In genomic region chr17:26969257-26969656, GRCm38 (mm10) we compare ENCODE assay signal across 26 mouse cellular contexts. TPM values are rescaled to one million over a fixed set of nuclear protein-coding genes. Genes with fewer than 3 reads are reported as not detected.
"Had no signal": no experiment of that assay in that cellular context is flagged by ENCODE, and none has a peak within 500 bp of the region (broad histone marks: within the 10 kb centered on the region; RNA-seq: fewer than 3 reads in every experiment).

No protein-coding gene starts in this region.

- H3K4me2 ChIP-seq: heart, embryonic 13.5 days; heart, embryonic 15.5 days; hindbrain, embryonic 12.5 days; hindbrain, embryonic 14.5 days; intestine, embryonic 15.5 days; liver, embryonic 11.5 days; liver, embryonic 13.5 days; liver, embryonic 15.5 days had no signal

- H3K9ac ChIP-seq: heart, embryonic 13.5 days; heart, embryonic 15.5 days; hindbrain, embryonic 12.5 days; hindbrain, embryonic 14.5 days; intestine, embryonic 15.5 days; liver, embryonic 13.5 days; liver, embryonic 15.5 days; liver, postnatal 0 days had no signal

- H3K27ac ChIP-seq: gastrocnemius, adult 2 months; heart, embryonic 13.5 days; heart, embryonic 15.5 days; hindbrain, embryonic 10.5 days; hindbrain, embryonic 12.5 days; hindbrain, embryonic 14.5 days; intestine, embryonic 15.5 days; liver, embryonic 13.5 days; liver, embryonic 15.5 days had no signal

- ATAC-seq: hindbrain, embryonic 16.5 days; inflammation-experienced regulatory T-cells, adult 6 months; intestine, embryonic 15.5 days; intestine, postnatal 0 days; liver, postnatal 0 days had no signal

- DNase-seq: gastrocnemius, adult 2 months; gastrocnemius, postnatal 10 days; gastrocnemius, postnatal 25 days; heart, adult 18-20 months; heart, postnatal 14 days; heart, postnatal 36 days; kidney, adult 18-20 months; kidney, adult 8-10 months; kidney, postnatal 10 days; kidney, postnatal 25 days; kidney, postnatal 4 days; layer of hippocampus, adult 9-11 months; liver; liver, embryonic 13.5 days; liver, postnatal 0 days had no signal

- H3K27me3 ChIP-seq: heart, embryonic 13.5 days; heart, embryonic 15.5 days; hindbrain, embryonic 12.5 days; intestine, embryonic 15.5 days; liver, embryonic 13.5 days; liver, embryonic 15.5 days had no signal

- H3K36me3 ChIP-seq: liver, embryonic 13.5 days; liver, embryonic 15.5 days had no signal

- H3K9me3 ChIP-seq: heart, embryonic 13.5 days; heart, embryonic 15.5 days; hindbrain, embryonic 10.5 days; hindbrain, embryonic 12.5 days; intestine, embryonic 15.5 days; liver, embryonic 13.5 days; liver, embryonic 15.5 days had no signal

- H3K4me3 ChIP-seq: gastrocnemius, adult 2 months; heart, embryonic 13.5 days; heart, embryonic 15.5 days; hindbrain, embryonic 10.5 days; hindbrain, embryonic 12.5 days; intestine, embryonic 15.5 days; liver, embryonic 13.5 days; liver, embryonic 15.5 days had no signal

RNA-seq across cellular contexts. Expression of gene Syngap1, which starts 28.2 kb away (rescaled TPM):
- polyA plus RNA-seq: inflammation-experienced regulatory T-cells, adult 6 months had no signal
